In the genomic region with DNA sequence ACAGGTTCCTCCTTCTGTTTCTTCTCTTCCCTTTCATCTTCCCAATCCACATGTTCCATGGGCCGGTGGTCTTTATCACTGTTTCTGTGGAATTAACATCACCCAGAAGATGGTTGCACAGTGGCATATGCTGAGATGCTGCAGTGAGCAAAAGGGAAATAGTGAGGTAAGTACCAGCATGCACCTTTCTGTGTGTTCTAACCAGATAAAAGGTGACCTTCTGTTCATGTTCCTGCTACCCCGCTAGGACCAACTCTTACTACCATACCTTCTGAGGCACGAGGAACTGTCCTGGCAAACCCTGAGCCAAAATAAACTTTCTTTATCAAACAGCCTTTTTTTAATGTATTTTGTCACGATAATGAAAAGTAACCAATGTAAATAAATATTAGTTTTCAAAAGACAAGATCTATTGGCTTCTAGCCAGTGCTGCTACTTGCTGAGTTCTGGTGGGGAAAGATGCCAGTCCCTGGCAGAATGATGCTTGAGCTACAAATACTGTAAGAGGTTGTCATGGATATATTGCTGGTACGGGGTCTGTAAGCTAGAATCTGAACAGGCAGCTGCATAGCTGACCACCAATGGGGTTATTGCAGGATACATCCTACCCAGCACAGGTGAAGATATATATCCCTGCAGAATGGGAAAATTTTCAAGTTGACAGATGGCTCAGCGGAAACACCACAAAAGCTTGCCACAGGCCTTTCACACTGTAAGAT, we compare ENCODE assay signal across 16 mouse cellular contexts.
DNase-seq lines count a peak whose midpoint lies in the region; ATAC-seq and TF ChIP-seq lines count a peak whose summit lies in the region.
"Had no signal": no experiment of that assay in that cellular context is flagged by ENCODE, and none has a peak within 500 bp of the region (broad histone marks: within the 10 kb centered on the region; RNA-seq: fewer than 3 reads in every experiment).

No protein-coding gene starts in this region.

- WGBS in midbrain, postnatal 0 days = 86% methylated on average over 6 of the region's 6 CpGs
- 92% methylated on average over 6 of the region's 6 CpGs for WGBS in midbrain, embryonic 10.5 days

- no peak; the same call in 1 of the 2 replicates for ATAC-seq in midbrain, postnatal 0 days (ENCODE audit: low FRiP score)

- H3K4me1 ChIP-seq in midbrain, postnatal 0 days (ENCODE audit: insufficient read depth, low read length) = no peaks in the 10 kb centered on the region
- no peaks in the 10 kb centered on the region for H3K4me1 ChIP-seq in midbrain, embryonic 10.5 days
- H3K4me1 ChIP-seq: neural tube, embryonic 12.5 days had no signal

- no peak overlapping the region for H3K9ac ChIP-seq in midbrain, postnatal 0 days (replicated peaks; ENCODE audit: low read length, poor library complexity, severe bottlenecking)
- H3K9ac ChIP-seq: hindbrain, embryonic 14.5 days; liver, embryonic 14.5 days; neural tube, embryonic 12.5 days had no signal

- H3K36me3 ChIP-seq in midbrain, postnatal 0 days (ENCODE audit: insufficient read depth, low read length) = no peaks in the 10 kb centered on the region
- H3K36me3 ChIP-seq in midbrain, embryonic 10.5 days = no peaks in the 10 kb centered on the region
- H3K36me3 ChIP-seq: neural tube, embryonic 12.5 days had no signal

- TF ChIP-seq CTCF in midbrain, postnatal 0 days (IDR thresholded peaks at IDR 0.05) = no peak
- no peak for TF ChIP-seq CTCF in layer of hippocampus, adult 2 months (conservative IDR thresholded peaks at IDR 0.05)

- H3K27ac ChIP-seq in midbrain, postnatal 0 days (ENCODE audit: low read depth, low read length) = no peak overlapping the region
- H3K27ac ChIP-seq in midbrain, embryonic 10.5 days (replicated peaks) = no peak overlapping the region
- no peak overlapping the region for H3K27ac ChIP-seq in layer of hippocampus, adult 2 months
- H3K27ac ChIP-seq: hindbrain, embryonic 14.5 days; liver, embryonic 14.5 days; neural tube, embryonic 12.5 days had no signal

- no peaks in the 10 kb centered on the region for H3K27me3 ChIP-seq in midbrain, postnatal 0 days (ENCODE audit: insufficient read depth, low read length)
- H3K27me3 ChIP-seq in midbrain, embryonic 10.5 days (ENCODE audit: low read depth, poor library complexity, severe bottlenecking) = no peaks in the 10 kb centered on the region
- H3K27me3 ChIP-seq: CH12.LX; neural tube, embryonic 12.5 days had no signal

- H3K4me2 ChIP-seq in midbrain, postnatal 0 days (ENCODE audit: low read depth, low read length, poor library complexity, severe bottlenecking) = no peak overlapping the region
- H3K4me2 ChIP-seq: hindbrain, embryonic 14.5 days; neural tube, embryonic 12.5 days had no signal

- no peak overlapping the region for H3K4me3 ChIP-seq in midbrain, postnatal 0 days (ENCODE audit: low read depth, low read length)
- H3K4me3 ChIP-seq in midbrain, embryonic 10.5 days = no peak overlapping the region
- no peak overlapping the region for H3K4me3 ChIP-seq in layer of hippocampus, adult 2 months
- H3K4me3 ChIP-seq: neural tube, embryonic 12.5 days had no signal

- DNase-seq in midbrain, postnatal 0 days (ENCODE audit: low spot score) = peak; percentile 41
- no peak for DNase-seq in midbrain, embryonic 10.5 days (ENCODE audit: low spot score)
- DNase-seq in cerebellum, adult 9-10 months = peak; percentile 72
- DNase-seq in layer of hippocampus, adult 2 months (ENCODE audit: low spot score in 2 of 2) = peak; percentile 12 to 14
- DNase-seq in thymus, adult 18-20 months = no peak
- DNase-seq in lung, adult 18-20 months = no peak
- DNase-seq in spleen, adult 12 weeks (ENCODE audit: low spot score) = no peak
- DNase-seq: gastrocnemius, postnatal 14 days; kidney, adult 9 months; lung, postnatal 4 days; midbrain, embryonic 14.5 days; thymus, postnatal 36 days had no signal

- no peaks in the 10 kb centered on the region for H3K9me3 ChIP-seq in midbrain, postnatal 0 days (ENCODE audit: low read length)
- no peaks in the 10 kb centered on the region for H3K9me3 ChIP-seq in midbrain, embryonic 10.5 days (replicated peaks)
- H3K9me3 ChIP-seq: neural tube, embryonic 12.5 days had no signal

Comparison
In these comparisons a context has a peak if more than half of its experiments do, and no peak if none do; other contexts are left out.
1. DNase-seq: peak in midbrain, postnatal 0 days (single experiment), cerebellum, adult 9-10 months (single experiment) and layer of hippocampus, adult 2 months (2 of 2); none in midbrain, embryonic 10.5 days (single experiment), thymus, adult 18-20 months (0 of 2), lung, adult 18-20 months (0 of 2) and spleen, adult 12 weeks (single experiment).